Mouse (Mus musculus) myocyte (in vitro differentiated cells): ENCODE measurements at regions not wholly inside any gene's neighbourhood (a gene's known extent, or its start where the extent isn't known, plus 50 kb on each side); places are given as distances from the start of the nearest gene placed in this dataset.

ENCODE experiments used
- CEBPB ChIP-seq: IDR thresholded peaks from 2 replicates; pipeline ENCODE4 v1.6.1; 2011; ENCODE audit warnings: mild to moderate bottlenecking, moderate library complexity; ENCODE audit not compliant: poor library complexity, insufficient read depth, severe bottlenecking
- MAX ChIP-seq: IDR thresholded peaks from one replicate; pipeline ENCODE4 v1.6.1; 2011; ENCODE audit warnings: low read depth, mild to moderate bottlenecking, control low read depth
- MYOD1 ChIP-seq, 3 experiments: IDR thresholded peaks; one replicate each; pipeline ENCODE4 v1.6.1; 2011; ENCODE audit warnings: control low read depth in 2 of 3, low read depth in 2 of 3, mild to moderate bottlenecking in 2 of 3, moderate library complexity in 1 of 3; ENCODE audit not compliant: insufficient read length in 2 of 3, control insufficient read depth in 1 of 3
- MYOG ChIP-seq, 3 experiments: IDR thresholded peaks; one replicate each; pipeline ENCODE4 v1.6.1; 2011; ENCODE audit warnings: control low read depth in 2 of 3, low read depth in 2 of 3, mild to moderate bottlenecking in 2 of 3; ENCODE audit not compliant: insufficient read length in 2 of 3, control insufficient read depth in 1 of 3, insufficient read depth in 1 of 3
- POLR2A ChIP-seq: IDR thresholded peaks from one replicate; pipeline ENCODE4 v1.6.1; 2011; ENCODE audit warnings: low read depth, mild to moderate bottlenecking, control low read depth, moderate library complexity; ENCODE audit not compliant: insufficient read length
- POLR2AphosphoS2 ChIP-seq: IDR thresholded peaks from one replicate; pipeline ENCODE4 v1.6.1; 2011; ENCODE audit warnings: low read depth, control low read depth; ENCODE audit not compliant: insufficient read length
- REST ChIP-seq: IDR thresholded peaks from one replicate; pipeline ENCODE4 v1.6.1; 2011; ENCODE audit warnings: mild to moderate bottlenecking, control low read depth, moderate library complexity; ENCODE audit not compliant: insufficient read depth, insufficient read length
- TCF12 ChIP-seq: IDR thresholded peaks from one replicate; pipeline ENCODE4 v1.6.1; 2011; ENCODE audit warnings: mild to moderate bottlenecking, control low read depth; ENCODE audit not compliant: poor library complexity, insufficient read depth, severe bottlenecking
- TCF3 ChIP-seq: IDR thresholded peaks from one replicate; pipeline ENCODE4 v1.6.1; 2011; ENCODE audit warnings: low read depth, control low read depth; ENCODE audit not compliant: insufficient read length
- USF1 ChIP-seq: IDR thresholded peaks from one replicate; pipeline ENCODE4 v1.6.1; 2011; ENCODE audit warnings: low read depth, mild to moderate bottlenecking, control low read depth, moderate library complexity

- TF ChIP-seq TCF12 (no peak), MYOG (IDR thresholded peaks at IDR 0.05; ENCODE audit: control insufficient read depth in 1 of 3, insufficient read depth in 1 of 3, insufficient read length in 2 of 3, low read depth in 2 of 3) (no peak), POLR2A (no peak), MAX (no peak), POLR2AphosphoS2 (no peak), TCF3 (no peak), USF1 (no peak), REST (no peak), MYOD1 (IDR thresholded peaks at IDR 0.05; ENCODE audit: control insufficient read depth in 1 of 3, insufficient read length in 2 of 3, low read depth in 2 of 3) (no peak), CEBPB (no peak)
Measured at GRCm38 (mm10) chr4:143001961-143002360, 210.8 kb downstream of the Prdm2 start.
